Mouse (Mus musculus) gastrocnemius, postnatal 14 days (tissue): ENCODE measurements at regions not wholly inside any gene's neighbourhood (a gene's known extent, or its start where the extent isn't known, plus 50 kb on each side); places are given as distances from the start of the nearest gene placed in this dataset.

Experiments
- DNase-seq: peaks from one replicate; pipeline ENCODE4 v3.0.0; 2021; ENCODE audit warnings: mixed read lengths
- intact Hi-C: fragments of 180-260 bp; cut with DNase I; formaldehyde crosslinking; loops from one replicate; pipeline ENCODE4 v1.15.1; 2025; ENCODE audit warnings: low total_unique reads
- microRNA-seq, 2 experiments: library from miRNA; unstranded; fragments of <30 nt; microRNA quantifications; one replicate each; pipeline ENCODE4 v1.2.0; 2021

- intact Hi-C loops = no loop called here
- DNase-seq = peak; percentile 11
Measured at GRCm38 (mm10) chr9:89802658-89803057, 64.4 kb upstream of the Ankrd34c start.

DNA sequence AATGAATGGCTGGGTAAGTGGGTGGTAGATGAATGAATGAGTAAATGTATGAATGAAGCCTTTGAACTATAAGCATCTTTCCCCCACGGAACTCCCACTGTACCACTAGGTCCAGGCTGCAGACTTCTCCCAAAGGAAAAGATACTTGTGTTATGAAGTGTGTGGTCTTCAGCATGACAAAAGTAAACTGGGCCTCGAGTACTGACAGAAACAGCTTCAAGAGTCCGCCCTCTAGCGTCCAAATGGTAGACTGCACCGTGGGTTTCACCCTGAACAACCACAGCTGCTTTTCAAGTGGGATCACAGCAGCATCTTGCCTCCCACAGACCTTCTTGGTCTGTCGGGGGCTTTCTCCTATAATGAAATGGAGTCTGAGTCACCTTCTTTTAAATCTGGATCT lies 54.7 kb upstream of the Ankrd34c start:
- peak; percentile 35 for DNase-seq
- intact Hi-C loops = no loop called here

- no peak for DNase-seq
Measured at GRCm38 (mm10) chr9:89789926-89790325, 51.7 kb upstream of the Ankrd34c start.

DNA sequence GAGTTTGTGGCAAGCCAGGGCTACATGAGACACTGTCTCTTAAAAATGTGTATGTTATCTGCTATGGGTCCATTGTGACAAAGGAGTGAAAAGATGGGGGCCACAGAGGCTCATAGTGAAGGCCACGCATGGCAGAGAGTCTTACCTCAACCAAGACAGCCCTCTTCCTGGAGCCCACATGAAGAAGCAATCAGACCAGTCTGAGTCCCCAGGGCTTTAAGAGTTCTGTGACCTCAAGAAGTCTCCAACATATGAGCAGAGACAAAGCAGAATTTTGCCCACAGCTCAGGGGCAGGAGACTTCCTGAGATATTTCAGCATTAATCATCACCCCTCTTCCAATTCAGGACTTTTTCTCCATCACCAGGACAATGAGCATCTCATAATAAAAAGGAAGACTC lies 50.4 kb upstream of the Ankrd34c start:
- no peak for DNase-seq
- intact Hi-C loops = no loop called here

More at GRCm38 (mm10) chr9:89789926-89790325, 51.7 kb upstream of the Ankrd34c start:
- intact Hi-C loops = no loop called here

Small RNAs in the stretch of these regions (microRNA-seq; reads per million reads assigned to microRNA genes)
- 34.6 to 42.4 reads per million in 2 experiments for gene Mir184
